Mouse (Mus musculus): ENCODE measurements around the gene Arf5. TPM values are rescaled to one million over a fixed set of nuclear protein-coding genes. Genes with fewer than 3 reads are reported as not detected.
A peak's percentile ranks its signal among the peaks of the same experiment; 100 is the strongest.

Arf5 gene
- 100 to 1,000 TPM; 295 to 301 TPM for total RNA-seq (2021)

GRCm38 (mm10) chr6:28423313-28423712 is at the start of gene Arf5:
Gene Arf5 (plus strand): TSS chr6:28423560.
- peak; percentile 91 to 93 for DNase-seq (ENCODE audit: low spot score in 2 of 2)
- intact Hi-C loops (cut with DNase I) = loop anchor here (5.0 to 10.0 kb wide), 2 partner anchors 409 to 601 kb away; partner anchors contain the start of gene Lrrc4

DNA sequence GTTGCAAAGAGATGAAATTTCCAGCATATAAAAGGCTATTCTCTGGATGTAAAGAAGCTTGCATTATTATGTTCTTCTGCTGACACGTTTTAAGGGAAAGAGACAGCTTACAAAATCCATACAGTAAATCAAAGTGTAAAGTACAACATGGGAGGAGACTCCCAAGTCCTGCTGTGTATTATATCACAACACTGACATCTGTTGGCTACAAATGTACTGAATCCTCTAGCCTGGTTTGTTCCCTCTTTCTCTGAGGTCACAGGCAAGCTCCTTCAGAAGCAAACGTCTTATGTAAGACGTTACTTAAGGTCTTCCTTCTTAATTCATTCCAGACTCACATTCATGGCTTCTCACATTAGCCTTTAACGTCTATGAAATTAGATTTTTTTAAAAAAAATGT is 41.4 kb upstream of the Arf5 start:
- peak in 1 of 2 experiments; percentile 35 for DNase-seq (ENCODE audit: low spot score in 2 of 2)
- intact Hi-C loops (cut with DNase I) = no loop called here

GRCm38 (mm10) chr6:28385169-28385568 is 38.2 kb upstream of the Arf5 start:
- no peak for DNase-seq (ENCODE audit: low spot score in 2 of 2)
- intact Hi-C loops (cut with DNase I) = no loop called here

- DNase-seq (ENCODE audit: low spot score in 2 of 2) = no peak
- intact Hi-C loops (cut with DNase I) = no loop called here
These were observed 34.3 kb upstream of the Arf5 start for GRCm38 (mm10) chr6:28389038-28389437.

DNA sequence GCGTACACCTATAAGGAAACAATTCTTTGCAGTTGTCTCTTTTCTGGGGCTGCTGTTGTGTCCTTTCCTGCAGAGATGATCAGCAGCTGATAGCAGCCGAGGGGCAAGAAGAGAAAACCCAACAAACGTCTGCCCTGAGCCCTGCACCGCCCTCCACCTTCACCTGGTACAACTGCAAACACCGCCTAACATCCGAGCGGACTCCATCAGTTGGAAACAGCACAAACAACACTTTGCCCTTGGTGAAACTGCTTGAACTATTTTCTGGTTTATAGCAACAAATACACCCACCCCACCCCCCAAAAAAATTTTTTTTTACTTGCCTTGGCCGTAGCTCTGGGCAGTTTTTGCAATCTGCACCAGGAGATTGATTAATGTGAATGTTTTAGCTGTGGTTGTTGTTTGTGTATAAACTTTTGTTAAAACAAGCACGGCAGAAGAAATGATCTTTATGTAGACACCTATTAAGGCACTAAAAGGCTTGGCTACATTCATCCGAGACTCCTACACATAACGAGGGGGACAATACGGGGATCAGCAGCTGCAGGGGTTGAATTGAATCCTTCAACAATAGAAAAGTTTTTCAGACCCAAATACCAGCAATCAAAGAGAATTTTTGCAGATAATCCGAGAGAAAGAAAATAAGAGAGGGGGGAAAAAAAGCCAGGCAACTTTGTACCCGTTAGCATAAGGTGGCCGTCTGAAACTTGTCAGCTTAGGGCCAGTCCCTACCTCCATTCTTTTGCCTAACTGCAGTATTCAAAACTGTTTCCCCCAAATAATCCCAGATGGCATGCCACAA is 27.1 kb upstream of the Arf5 start:
- intact Hi-C loops (cut with DNase I) = no loop called here
- DNase-seq (ENCODE audit: low spot score in 2 of 2) = no peak

GRCm38 (mm10) chr6:28396853-28397457 is 26.4 kb upstream of the Arf5 start:
- DNase-seq (ENCODE audit: low spot score in 2 of 2) = peak; percentile 27 to 33
- intact Hi-C loops (cut with DNase I) = no loop called here

DNA sequence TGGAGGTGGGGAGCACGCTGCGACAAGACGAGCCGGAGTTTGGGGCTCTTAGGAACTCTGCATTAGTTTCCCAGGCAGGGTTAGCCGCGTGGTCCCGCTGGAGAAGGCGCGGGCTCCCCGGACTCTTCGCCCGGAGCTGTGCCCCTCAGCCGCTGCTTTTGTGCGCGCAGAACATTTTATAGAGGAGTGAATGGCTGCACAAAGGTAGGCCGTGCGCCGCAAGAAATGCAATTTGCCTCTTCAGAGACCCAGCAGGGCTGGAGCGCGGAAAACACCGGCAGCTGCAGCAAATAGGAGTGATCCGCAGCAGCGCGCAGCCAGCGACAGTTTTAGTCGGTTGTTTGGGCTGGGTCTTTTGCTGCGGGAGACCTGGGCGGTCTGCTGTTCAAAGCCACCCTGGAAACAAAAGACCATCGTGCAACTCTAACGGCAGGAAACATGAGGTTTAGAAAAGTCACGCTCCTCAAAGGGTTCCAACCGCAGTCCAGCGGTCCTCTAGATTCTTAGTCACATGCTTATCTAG is 25.6 kb upstream of the Arf5 start, which contains the start of gene Zfp800:
Zfp800 (minus strand) TSS at position 325 of the 523 bp plus-strand sequence.
- intact Hi-C loops (cut with DNase I) = no loop called here
- DNase-seq (ENCODE audit: low spot score in 2 of 2) = no peak

DNA sequence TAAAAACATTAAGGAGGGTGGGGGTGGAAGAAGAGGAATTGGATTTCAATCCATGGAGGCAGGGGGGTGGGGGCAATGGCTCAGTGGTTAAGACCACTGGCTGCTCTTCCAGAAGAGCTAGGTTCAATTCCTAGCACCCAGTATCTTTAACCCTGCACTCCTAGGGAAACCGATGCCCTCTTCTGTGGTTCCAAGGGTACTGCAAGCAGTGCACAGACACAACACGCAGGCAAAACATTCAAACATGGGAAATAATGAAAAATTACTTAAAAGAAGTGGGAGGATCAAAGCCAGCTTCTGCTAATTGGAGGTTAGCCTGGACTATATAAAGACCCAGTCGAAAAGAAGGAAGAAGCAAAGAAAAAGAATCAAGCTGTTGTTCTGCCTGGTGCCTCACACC is 24.6 kb upstream of the Arf5 start:
- DNase-seq (ENCODE audit: low spot score in 2 of 2) = no peak
- intact Hi-C loops (cut with DNase I) = no loop called here

DNA sequence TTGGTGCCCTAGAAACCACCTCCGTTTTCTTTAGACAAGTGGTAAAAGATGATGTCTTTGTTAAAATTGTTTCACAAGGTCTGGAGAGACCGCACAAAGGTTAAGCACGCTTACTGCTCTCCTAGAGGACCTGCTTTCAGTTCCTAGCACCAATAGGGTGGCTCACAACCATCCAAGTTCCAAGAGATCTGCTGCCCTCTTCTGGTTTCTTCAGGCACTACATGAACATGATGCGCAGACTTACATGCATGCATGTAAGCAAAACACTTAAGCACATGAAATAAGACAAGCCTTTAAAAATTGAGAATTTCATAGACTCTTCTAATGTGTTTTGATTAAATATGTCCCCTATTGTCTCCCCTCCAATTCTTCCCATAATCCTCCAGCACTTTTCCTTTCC is 23.6 kb upstream of the Arf5 start:
- intact Hi-C loops (cut with DNase I) = no loop called here
- DNase-seq (ENCODE audit: low spot score in 2 of 2) = no peak

DNA sequence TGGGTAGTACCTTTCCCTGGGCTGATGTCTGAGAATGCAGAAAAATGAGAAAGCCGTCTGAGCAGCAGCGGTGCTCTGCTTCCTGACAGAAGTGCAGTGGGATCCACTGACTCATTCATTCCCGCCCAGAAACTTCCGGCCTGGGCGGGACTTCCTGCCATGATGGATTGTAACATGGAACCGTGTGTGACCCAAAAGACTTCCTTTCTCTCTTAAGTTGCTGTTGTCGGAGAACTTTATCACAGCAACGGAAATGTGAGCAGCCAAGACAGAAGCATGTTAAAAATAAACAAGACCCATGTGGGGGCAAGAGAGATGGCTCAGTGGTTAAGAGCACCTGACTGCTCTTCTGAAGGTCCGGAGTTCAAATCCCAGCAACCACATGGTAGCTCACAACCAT is 13.3 kb upstream of the Arf5 start:
- DNase-seq (ENCODE audit: low spot score in 2 of 2) = no peak
- intact Hi-C loops (cut with DNase I) = no loop called here

- intact Hi-C loops (cut with DNase I) = no loop called here
- no peak for DNase-seq (ENCODE audit: low spot score in 2 of 2)
These were observed 12.1 kb upstream of the Arf5 start for GRCm38 (mm10) chr6:28411236-28411635.

DNA sequence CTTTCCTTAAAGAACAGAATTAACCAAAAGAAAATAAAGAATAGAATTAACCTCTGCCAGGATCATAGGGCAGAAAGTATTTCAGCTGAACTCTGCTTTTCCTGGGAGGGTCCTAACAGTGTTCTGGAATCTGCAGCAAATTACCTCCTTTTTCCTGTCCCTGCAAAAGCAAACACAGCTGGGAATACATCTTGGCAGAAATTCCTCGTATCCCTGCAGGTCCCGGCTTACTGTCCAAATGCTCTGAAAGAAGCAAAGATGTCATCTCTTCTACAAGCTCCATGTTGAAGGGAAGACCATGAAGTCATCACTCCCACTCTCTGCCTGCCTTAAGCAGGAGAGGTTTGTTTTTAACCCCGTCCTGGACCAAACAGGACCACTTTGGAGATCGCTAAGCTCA is 6.4 kb upstream of the Arf5 start:
- DNase-seq (ENCODE audit: low spot score in 2 of 2) = no peak
- intact Hi-C loops (cut with DNase I) = no loop called here

DNA sequence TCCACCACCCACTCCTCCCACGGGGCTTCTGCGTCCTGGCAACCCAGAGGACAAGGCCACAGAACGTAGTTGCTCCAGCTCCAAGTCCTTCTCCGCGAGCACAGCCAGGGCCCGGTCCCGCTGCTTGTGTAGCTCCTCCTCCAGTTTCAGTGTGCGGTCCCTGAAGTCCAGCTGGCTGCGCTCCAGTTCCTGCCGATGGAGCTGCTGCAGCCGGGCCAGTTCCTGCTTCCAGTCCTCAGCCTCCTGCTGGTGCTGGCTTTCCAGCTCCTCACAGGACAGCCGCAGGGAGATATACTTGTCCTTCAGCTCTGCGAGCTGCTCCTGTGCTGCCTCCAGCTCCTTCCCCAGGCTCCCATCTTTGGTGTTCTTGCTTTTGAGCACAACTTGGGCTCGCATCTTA is 4.9 kb upstream of the Arf5 start:
- intact Hi-C loops (cut with DNase I) = loop anchor here (2.0 kb wide), 1 partner anchor 158 kb away; no protein-coding TSS in a partner anchor
- DNase-seq (ENCODE audit: low spot score in 2 of 2) = peak; percentile 55 to 57

DNA sequence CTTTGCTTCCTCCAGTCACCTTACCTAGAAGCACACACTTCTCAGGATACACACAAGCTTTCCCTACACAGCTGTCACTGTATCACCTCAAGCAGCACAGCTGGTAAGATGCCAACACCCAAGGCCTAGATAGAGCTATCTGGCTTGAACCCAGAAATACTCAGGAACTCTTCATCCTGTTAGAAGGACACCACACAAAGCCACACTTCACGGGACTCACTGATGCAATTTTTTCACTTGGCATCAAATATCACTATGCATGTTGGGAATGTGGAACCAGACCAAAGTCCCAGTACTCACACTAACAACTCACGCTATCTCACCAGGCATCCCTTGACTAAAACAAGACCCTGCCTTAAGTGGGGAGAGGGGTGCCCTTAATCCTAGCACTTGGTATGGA is 3.7 kb upstream of the Arf5 start:
- DNase-seq (ENCODE audit: low spot score in 2 of 2) = no peak
- intact Hi-C loops (cut with DNase I) = loop anchor here (2.0 to 10.0 kb wide), 3 partner anchors 159 to 605 kb away; partner anchors contain the start of gene Lrrc4

DNA sequence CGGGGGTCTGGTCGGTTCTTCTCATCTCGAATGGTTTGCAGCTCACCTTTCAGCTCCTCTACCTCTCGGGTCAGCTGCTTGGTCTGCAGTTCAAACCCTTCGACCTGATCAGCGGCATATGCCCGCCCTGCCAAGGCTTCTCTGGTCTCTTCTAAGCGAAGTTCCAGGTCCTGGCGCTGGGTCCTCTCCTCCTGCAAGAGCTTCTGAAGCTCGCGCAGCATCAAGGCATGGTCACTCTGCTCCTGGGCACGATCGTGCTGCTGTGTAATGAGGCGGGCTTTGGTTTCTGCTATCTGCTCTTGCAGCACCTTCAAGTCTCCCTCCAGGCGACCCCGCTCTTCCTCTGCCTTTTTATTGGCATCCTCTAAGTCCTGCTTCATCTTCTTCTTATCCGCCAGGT is 3.0 kb upstream of the Arf5 start:
- DNase-seq (ENCODE audit: low spot score in 2 of 2) = no peak
- intact Hi-C loops (cut with DNase I) = loop anchor here (5.0 to 10.0 kb wide), 2 partner anchors 412 to 604 kb away; partner anchors contain the start of gene Lrrc4

DNA sequence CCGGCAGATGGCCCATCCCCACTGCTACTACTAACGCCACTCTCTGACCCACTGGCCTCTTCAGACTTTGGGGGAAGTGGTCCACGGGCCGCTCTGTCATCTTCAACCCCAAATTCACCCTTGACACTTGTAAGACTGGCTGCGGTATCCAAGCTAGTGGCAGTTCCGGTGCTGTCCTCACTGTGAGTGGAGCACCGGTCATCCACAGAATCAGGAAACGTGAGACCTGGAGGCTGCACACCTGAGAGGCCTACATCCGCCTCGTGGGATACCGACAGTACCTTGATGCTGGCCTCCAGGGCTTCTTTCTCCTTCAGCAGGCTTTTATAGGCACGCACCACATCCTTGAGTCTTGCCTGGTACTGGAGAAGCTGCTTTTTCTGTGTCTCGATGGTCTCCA is 2.5 kb upstream of the Arf5 start:
- DNase-seq (ENCODE audit: low spot score in 2 of 2) = no peak
- intact Hi-C loops (cut with DNase I) = loop anchor here (5.0 to 10.0 kb wide), 2 partner anchors 411 to 604 kb away; partner anchors contain the start of gene Lrrc4

DNA sequence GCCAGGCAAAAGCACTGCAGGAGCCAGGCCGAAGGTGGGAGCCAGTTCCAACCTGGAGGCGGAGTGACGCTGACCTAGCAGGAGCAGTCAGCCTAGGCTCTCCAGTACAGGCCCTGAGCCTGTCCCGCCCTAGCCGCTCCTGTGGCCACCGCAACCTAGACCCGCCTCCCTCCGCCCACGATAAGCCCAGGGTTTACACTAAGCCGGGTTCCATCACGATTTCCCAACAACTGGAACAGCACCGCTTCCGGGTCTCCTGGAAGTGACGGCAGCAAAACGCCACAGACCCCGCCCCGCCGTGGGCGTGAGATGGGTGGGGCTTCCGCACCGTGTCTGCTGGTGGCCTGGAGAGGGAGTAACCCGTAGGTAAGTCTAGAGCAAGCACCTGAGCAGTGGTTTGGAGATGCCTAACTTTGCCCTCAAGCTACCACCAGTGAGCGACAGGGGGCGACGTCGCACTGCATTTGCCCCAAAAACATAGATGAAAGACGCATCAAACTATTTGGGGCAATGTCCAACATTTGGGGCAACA is 1.8 kb upstream of the Arf5 start:
- DNase-seq (ENCODE audit: low spot score in 2 of 2) = peak; percentile 91 to 96
- intact Hi-C loops (cut with DNase I) = loop anchor here (5.0 to 10.0 kb wide), 2 partner anchors 411 to 603 kb away; partner anchors contain the start of gene Lrrc4

DNA sequence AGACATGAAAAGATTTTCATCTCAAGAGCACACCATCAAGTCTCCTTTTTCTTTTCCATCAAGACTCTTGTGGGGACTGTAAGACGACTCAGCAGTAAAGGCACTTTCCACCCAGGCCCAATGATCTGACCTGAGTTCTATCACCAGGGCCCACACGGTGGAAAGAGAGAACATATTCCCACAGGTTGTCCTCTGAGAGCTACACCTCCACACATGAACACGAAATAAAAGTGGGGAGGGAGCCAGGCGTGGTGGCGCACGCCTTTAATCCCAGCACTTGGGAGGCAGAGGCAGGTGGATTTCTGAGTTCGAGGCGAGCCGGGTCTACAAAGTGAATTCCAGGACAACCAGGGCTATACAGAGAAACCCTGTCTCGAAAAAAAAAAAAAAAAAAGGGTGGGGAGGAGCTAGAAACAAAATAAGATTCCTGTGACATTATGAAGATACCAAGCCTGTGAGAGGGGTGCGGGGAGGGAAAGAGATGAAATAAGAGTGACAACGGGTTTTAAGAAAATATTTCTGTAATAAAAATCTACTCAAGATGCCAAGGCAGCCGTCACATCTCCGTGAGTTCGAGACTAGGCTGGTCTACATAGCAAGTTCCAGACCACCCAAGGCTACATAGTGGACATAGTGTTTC is 589 bp upstream of the Arf5 start:
- intact Hi-C loops (cut with DNase I) = loop anchor here (5.0 to 10.0 kb wide), 2 partner anchors 410 to 602 kb away; partner anchors contain the start of gene Lrrc4
- no peak for DNase-seq (ENCODE audit: low spot score in 2 of 2)
